Mouse (Mus musculus) olfactory bulb, adult 2 months (tissue): ENCODE results near the gene Ift43.

Source experiments
- CTCF ChIP-seq: fragments of 200-500 bp; IDR thresholded peaks from 2 replicates; pipeline ENCODE4 v1.5.1; 2012; ENCODE audit warnings: low read depth, mild to moderate bottlenecking, low read length, moderate library complexity; ENCODE audit not compliant: insufficient read depth
- POLR2A ChIP-seq: fragments of 200-500 bp; IDR thresholded peaks from 2 replicates; pipeline ENCODE4 v1.6.1; 2012; ENCODE audit warnings: mild to moderate bottlenecking, low read depth, low read length, moderate library complexity; ENCODE audit not compliant: insufficient read depth

- TF ChIP-seq CTCF, result no peak
- TF ChIP-seq POLR2A, result no peak
Observed at GRCm38 (mm10) chr12:86035586-86035985, 46.8 kb upstream of the Ift43 start.
